Mouse (Mus musculus): Measurements from ENCODE around the gene Brcc3.
A peak's percentile ranks its signal among the peaks of the same experiment; 100 is the strongest.

Brcc3 gene

DNA sequence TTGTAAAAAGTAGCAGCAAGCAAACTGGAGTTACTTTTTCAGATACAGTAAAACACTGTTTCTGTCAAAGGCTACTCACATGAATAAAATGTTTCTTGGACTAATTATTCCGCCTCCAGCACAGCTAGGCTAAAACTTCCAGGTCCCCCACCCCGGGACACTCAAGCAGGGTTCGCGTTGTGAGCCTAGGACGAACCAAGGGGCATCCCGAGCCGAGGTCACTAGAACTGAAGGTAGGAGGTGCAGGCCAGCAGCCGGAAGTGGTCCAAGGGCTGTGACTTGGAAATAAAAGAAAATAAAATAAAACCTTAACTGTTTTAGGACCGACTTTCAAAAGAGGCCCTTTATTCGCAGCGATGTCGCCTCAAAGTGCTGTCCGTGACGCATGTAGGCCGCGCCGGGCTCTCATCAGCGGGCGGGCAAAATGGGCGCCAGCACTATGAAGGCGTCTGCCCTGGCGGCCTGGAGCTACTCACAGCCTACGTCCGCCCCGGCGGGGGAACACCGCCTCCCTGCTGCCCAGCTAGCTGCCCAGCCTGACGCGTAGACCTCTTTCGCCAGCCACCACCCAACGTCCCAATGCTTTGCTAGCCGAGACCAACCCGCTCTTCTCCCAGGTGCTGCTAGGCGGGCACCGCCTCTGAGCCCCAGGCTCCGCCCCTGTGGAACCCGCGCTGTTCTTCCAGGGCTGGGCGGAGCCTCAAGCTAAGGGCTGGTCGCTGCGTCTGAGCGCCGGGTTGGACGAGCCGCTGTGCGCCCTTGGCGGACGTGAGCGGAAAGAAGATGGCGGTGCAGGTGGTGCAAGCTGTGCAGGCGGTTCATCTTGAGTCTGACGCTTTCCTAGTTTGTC, at the start of gene Brcc3, which contains the start of the genes Cmc4 and Mtcp1:
Brcc3 (plus strand) TSS at position 693 of the 850 bp plus-strand sequence.
Cmc4 (minus strand) TSS at position 649 of the 850 bp plus-strand sequence.
Mtcp1 (minus strand) TSS at position 653 of the 850 bp plus-strand sequence.
- DNase-seq: peak; percentile 88 to 95

GRCm38 (mm10) chrX:75370197-75370596, 46.2 kb upstream of the Brcc3 start:
- DNase-seq: peak; percentile 38 to 42

DNA sequence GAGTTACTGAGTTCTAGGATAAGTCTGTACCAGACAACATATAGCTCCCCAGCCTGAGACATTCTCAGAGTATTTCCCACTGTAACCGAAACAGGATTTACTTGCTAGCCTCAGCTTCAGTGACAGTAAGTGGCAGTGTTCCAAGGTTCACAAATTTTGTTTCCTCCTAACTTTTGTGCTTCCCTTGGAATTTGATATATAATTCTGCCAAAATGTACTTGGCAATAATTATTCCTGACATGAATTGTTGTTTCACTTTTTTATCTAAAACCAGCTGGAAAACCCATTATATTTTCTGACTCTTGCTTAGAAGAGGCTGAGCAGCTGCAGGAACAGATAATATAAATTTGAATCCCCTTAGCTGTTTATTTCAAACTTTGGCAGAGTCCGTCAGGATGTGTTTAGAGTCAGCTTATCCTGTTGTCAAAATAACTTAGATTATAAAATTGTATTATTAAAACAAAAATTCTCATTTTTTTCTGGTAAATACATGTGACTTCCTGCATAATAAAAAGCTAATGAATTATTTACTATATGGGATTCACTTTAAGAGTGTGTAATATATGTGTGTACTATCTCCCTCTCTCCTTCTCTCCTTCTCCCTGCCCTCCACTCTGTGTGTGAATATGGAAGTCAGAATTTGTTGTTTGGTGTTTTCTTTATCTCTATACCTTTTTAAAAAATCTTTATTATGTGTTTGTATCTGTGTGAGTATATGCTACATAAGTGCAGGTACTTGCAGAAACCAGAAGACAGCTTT, 43.6 kb upstream of the Brcc3 start:
- DNase-seq: peak; percentile 32 to 33

DNA sequence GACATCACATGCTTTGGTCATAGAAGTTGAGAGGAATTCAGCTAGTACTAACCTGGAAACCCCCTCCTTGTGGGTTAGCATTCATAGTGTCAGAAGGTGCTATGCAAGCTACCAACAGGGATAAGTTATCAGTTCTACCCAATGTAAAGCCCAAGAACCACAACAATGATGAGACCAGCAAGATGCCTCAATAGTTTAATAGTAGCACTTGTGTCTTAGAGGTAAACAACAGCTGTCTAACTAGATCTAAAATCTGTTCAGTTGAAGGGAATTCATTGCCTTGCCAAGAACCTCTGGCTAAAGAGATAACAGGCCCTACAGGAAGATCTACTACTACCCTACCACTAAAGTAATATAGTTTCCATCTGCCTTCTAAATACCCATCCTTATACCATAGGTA, 39.6 kb upstream of the Brcc3 start:
- no peak for DNase-seq

DNA sequence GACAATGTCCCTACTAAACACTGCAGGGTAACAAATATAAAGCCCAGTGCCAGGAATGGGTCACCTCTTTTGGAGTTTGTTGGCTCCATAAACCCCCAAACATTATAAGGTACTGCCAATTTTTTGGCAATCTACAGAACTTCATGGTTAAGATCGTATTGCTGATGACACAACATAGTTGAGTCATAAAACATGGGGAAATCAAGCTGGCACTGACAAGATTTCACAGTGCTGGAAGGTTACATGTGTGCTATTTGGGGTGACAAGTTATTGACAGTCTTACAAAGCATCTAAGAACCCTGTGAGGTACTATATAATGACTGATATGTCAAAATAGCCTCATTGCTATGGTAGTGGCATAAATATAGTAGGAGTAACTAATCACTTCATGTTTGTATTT, 35.3 kb upstream of the Brcc3 start:
- DNase-seq: no peak

GRCm38 (mm10) chrX:75381699-75382098, 34.7 kb upstream of the Brcc3 start:
- DNase-seq: no peak

DNA sequence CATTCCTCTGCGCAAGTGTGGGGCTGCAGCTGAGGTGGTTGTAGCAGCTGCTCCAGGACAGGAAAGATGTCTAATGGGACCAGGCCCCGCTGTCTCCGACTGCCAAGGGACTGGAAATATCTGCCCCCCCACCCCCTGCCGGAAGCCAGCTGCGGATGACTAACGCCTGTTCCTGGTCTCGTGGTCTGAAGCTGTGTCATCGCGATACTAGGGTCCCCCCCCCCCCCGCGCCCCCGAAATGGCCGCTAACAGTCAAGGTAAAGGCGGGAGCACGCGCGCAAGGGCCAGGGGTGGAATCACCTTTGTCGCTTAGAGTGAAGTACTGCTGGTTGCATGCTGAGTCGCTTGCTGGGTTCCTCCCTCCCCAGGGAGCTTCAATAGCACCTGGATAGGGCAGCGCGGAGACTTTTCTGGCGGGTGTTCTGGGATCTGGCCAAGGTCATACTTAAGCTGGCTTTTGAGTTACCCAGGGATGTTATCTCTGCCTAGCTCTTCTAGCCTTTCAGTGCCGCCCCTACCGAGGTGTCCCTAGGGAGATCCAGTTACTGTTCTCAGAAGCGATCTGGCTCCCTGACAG, 34.1 kb upstream of the Brcc3 start, which contains the start of the genes Fundc2 and F8:
Fundc2 (plus strand) TSS at position 205 of the 577 bp plus-strand sequence.
F8 (minus strand) TSS at position 421 of the 577 bp plus-strand sequence.
- DNase-seq: peak; percentile 84 to 89

DNA sequence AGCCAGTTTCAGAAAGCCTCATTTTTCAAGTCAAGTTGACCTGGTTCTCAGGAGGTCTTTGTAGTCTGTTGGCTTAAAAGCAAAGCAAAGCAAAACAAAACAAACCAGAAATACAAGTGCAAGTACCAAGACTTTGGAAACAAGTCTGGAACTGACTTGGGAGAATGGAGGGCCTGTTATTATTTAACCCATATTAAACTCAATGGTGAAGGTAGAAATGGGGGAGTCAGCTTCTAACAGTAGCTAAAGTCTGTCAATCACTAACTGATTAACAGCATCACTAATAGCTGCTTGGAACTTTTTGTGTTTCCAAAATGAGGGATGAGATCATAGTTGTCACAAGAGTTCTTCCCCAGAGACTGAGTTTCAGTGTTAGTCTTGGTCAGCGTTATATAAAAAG, 17.0 kb upstream of the Brcc3 start:
- no peak for DNase-seq

GRCm38 (mm10) chrX:75402668-75403067, 13.8 kb upstream of the Brcc3 start:
- peak in 1 of 2 experiments; percentile 4 for DNase-seq

- DNase-seq: peak in 1 of 2 experiments; percentile 1
Measured at GRCm38 (mm10) chrX:75403350-75403749, 13.1 kb upstream of the Brcc3 start.

GRCm38 (mm10) chrX:75409711-75410110, 6.7 kb upstream of the Brcc3 start:
- DNase-seq: no peak

DNA sequence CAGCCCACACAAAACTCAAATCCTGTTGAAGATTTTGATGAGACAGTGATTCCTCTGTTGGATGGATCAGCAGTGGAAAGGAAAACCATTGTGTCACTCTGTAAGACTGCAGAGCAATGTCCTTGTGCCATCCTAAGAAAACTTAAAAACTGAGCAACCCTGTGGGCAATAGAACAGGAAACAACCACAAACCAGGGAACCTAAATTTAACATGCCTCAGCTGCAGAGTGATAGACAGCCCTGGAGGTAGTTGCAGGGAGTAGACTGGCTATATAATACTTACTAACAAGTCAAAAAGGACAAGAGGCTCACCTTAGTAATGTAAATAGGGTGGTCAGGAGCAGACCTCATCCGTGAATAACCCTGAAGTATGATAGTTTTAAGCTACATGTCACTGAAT, 38.2 kb downstream of the Brcc3 start:
- DNase-seq: no peak

- DNase-seq: peak; percentile 38 to 72
Measured at GRCm38 (mm10) chrX:75475182-75475644, 58.8 kb downstream of the Brcc3 start.

DNA sequence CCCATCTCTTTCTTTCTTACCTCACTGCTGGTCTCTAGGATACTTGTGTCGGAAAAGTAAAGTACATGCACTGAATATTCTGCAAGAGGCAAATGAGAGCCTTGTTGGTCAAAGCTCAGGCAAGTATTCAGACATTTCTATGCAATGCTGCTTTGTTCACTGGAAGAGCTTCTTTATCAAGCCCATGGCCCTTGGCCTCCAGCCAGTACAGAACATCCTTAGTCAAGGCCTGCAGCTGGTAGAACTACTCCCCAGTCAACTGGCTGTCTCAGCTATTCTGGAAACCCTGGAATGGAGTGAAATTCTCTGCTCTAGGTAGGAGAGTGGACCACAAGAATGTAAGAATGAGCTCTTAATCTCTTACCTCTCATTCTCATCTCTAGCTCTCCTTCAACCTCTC, 73.5 kb downstream of the Brcc3 start:
- no peak for DNase-seq

Measured in kidney, postnatal 25 days (tissue).